Mouse (Mus musculus) heart, postnatal 4 days (tissue): Measurements from ENCODE around the gene Fgf7. TPM values are rescaled to one million over a fixed set of nuclear protein-coding genes. Genes with fewer than 3 reads are reported as not detected.
A peak's percentile ranks its signal among the peaks of the same experiment; 100 is the strongest.

Experiments used
- DNase-seq: peaks from one replicate; pipeline ENCODE4 v3.0.0; 2021
- total RNA-seq, 2 experiments: library from RNA; stranded (reverse); gene quantifications; 2 replicates each; pipeline ENCODE4 v1.2.3; 2021

The Fgf7 gene
- under 1 TPM; 0.55 to 0.59 TPM for total RNA-seq

DNA sequence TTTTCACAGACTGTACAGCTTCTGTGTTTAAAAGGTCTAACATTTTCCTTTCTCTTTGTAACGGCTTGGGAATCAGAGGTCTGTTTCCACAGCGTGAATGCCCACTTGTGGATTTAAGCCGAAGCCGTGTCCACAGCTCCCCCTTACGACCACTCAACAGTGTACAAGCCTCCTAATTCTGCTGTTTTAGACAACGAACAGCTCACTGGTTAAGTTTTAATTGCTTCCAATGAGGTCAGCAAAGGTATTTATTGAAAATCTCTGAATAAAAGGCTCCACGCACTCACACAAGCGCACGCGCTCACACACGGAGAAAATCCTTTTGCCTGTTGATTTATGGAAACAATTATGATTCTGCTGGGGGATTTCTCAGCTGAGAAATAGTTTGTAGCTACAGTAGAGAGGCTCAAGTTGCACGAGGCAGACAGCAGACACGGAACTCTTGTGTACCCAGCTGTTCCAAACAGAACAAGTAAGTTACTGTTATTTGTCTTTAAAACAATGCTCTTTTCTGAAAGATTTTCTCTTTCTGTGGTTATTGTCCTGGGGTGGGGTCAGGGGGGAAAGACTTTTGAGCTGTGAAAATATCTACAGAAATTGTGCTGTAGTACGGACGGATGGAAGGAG lies at the start of gene Fgf7:
TSS of gene Fgf7 (plus strand) at position 280 of the 627 bp plus-strand sequence.
- DNase-seq = peak; percentile 14

GRCm38 (mm10) chr2:126002291-126002690 lies 32.2 kb upstream of the Fgf7 start:
- no peak for DNase-seq

DNA sequence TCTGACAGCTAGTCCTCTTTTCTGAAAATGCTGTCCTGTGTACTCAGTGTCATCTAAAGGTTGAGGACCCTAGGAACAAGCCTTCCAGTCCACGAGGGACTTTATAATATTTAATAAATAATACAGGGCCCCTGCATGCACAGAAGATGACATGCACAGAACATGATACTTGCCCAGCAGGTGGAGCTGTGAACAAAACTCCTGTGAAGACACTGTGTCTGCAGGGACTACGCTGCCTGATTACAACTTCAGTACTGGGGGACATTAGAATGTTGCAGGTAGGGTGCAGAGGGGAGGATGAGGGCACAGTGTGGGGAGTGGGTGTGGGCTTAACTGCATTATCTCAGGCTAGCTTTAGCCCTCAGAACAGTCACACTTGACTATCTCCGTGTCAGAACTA lies 28.4 kb upstream of the Fgf7 start:
- peak; percentile 71 for DNase-seq

DNA sequence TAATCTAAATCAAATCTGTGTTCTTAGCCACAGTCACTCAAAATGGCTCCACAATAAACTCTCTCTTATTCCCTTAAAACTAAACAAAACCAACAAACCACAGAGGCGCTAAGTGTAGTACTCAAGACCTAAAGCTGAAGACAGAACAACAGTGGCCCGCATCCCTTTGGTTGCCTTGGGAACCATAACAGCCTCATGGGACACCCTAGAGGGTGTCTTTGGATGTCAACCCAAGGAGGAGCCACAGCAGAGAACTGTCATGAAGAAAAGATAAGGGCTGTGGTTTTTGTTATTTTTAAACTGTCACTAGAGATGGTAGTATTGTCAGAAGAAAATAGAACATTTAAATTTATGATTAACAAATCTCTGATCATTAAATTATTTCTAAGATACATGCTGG lies 27.7 kb upstream of the Fgf7 start:
- no peak for DNase-seq

- DNase-seq = no peak
These were observed 19.3 kb upstream of the Fgf7 start for GRCm38 (mm10) chr2:126014989-126015710.

DNA sequence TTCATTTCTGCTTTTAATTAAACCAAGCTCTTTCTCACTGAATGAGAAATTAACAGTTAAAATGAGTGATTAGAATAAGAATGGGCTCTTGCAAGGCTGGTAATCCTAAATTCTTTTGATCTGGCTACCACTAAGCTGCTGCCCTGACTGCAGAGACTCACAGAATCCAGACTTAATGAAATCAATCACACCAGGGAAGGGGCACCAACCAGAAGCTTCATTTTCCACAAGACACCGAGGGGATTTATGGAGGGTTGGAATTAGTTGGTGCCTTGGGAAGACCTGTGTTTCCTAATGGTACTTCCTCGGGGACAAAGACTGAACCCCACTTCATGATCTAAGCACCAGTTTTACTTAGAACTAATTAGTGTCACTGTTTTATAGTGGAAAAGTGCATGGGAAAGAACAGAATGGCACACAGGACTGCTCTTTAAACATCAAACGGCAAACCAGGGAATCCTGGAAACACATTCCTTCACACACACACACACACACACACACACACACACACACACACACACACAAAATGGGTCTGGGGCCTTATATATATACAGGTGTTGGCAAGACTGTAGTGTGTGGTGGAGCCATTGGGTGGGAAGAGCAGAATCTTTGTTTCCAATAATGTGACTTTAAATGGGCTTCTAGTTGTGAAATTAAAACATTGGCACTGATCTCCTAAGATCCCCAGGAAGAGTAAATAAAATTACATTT lies 18.5 kb upstream of the Fgf7 start:
- no peak for DNase-seq

- no peak for DNase-seq
These were observed 3.1 kb upstream of the Fgf7 start for GRCm38 (mm10) chr2:126031186-126031900.

DNA sequence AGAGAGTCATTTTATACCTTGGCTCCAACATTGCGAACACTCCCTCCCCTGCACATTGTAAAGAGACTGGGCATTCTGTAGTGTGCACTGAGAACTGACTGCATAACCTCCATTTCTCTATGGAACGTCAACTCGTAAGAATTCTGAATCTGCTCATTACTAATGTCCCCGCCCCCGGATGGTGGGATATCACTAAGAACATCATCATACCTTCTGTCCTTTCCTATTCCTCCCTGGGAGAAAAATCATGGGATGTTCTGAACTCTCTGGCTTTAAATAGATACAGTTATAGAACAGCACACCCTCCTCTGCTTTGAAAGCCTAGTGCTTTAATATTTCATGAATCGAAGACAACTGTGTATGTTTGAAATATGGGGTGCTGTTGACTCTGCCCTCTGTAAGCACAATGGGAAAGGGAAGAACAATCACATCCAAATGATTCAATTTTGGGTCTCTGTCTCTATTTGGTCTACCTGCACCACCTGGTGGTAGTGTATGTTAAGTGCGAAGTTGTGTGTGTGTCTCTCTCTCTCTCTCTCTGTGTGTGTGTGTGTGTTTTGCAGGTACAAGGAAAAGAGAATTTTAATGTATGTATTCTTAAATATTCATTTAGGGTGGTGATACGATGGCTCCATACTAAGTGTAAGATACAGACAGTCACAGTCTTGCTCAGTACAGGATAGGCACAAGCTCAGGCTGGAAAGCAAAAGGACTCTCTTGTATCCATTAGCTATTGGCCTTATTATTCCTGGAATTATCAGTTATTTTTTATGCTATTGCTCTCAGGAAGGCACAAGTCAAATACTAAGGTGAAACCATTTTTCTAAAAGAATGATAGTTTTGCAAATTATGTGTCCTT lies 1.1 kb upstream of the Fgf7 start:
- DNase-seq = peak; percentile 27

GRCm38 (mm10) chr2:126035013-126035770 lies 734 bp downstream of the Fgf7 start:
- no peak for DNase-seq

- no peak for DNase-seq
These were observed 1.7 kb downstream of the Fgf7 start for GRCm38 (mm10) chr2:126036121-126036520.

DNA sequence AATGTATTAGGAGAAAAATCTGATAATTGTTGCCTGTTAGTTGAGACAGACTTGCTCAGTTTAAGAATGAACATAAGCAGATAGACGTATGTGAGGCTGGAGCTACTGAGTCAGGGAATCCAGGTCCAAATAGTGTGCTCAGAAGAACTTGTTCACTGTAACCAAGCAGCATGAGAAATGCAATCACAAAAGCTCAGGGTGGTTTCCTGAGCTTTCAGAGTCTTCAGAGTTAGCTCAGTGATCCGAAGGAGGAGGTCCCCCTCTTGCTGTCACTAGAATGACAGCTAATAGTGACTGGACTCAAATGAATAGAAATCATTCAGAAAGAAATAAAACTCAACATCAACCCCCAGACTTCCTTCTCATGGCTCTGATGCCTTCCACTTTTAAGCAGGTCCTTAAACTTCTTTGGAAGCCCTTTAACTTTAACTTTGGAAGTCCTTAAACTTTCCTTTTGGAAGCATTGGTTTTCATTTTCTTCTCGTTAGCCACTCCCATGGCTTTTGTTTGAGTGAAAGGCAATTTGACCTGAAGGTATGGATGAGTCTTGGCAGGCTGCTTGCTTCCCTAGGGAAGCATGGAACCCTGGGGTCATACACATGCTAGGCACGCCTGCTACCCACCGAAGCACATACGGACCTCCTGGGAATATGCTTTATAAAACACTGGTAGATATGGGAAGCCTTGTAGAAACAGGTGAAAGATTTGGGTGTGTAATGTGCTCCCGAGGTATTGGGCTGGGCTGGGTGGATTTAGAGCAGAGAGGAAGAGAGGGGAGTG lies 4.0 kb downstream of the Fgf7 start:
- no peak for DNase-seq

DNA sequence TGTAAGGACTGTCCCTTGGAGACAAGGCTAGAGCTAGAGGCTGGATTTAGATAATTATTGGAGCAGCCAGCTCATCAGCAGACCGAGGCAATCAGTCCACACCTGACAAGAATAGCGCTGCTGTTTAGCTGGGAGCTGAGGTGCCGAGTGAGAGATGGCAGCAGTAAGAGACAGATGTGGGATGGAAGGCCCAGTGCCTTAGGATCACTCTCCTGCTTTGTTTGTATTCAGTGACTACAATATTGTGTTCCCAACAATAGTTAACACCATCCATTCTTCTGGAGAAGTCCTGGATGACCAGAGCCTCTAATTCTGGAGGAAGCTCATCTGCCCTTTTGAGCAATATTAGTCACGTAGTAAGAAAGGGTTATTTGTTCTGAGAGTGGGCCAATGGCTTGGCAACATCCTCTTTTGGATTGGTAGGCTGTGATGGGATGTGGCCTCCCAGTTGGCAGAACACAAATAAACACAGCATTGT lies 5.0 kb downstream of the Fgf7 start:
- peak; percentile 14 for DNase-seq

DNA sequence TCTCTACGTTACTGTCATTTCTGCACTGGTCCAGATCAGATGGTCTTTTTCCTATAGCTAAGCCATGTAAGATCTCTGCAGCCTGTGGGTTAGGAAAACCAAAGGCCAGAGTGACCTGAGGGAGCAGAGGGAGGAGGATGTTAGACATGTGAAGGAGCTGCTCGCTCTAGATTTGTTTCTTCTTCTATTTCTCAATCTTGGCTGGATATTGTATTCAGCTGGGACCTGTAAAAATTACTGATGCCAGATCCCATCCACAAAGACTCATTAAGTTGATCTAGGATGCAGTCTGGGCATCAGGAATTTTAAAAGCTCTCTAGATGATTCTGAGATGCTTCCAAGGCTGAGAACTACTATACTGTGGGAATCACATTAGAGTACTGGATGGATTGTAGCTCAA lies 6.2 kb downstream of the Fgf7 start:
- DNase-seq = no peak

DNA sequence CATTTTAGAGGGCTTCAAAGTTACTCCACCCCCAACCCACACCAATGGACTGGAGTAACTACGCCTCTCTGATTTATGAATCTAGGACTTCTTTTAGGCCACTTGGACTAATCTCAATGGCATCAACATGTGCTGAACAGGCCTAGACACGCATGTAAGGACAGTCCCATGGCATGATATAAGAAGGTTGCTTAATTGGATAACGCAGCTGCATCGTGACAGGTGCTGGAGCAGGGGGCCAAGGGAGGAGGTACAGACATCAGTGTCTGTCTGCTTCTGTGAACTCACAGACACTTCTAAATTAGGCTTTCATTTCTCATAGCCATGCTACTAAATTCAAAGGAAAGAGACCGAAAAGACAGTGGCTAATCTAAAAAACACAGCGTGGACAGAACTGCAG lies 6.8 kb downstream of the Fgf7 start:
- no peak for DNase-seq

GRCm38 (mm10) chr2:126042674-126043073 lies 8.2 kb downstream of the Fgf7 start:
- no peak for DNase-seq

GRCm38 (mm10) chr2:126045621-126046020 lies 11.2 kb downstream of the Fgf7 start:
- no peak for DNase-seq

GRCm38 (mm10) chr2:126052749-126053557 lies 18.5 kb downstream of the Fgf7 start:
- no peak for DNase-seq

- no peak for DNase-seq
These were observed 19.2 kb downstream of the Fgf7 start for GRCm38 (mm10) chr2:126053657-126054056.

DNA sequence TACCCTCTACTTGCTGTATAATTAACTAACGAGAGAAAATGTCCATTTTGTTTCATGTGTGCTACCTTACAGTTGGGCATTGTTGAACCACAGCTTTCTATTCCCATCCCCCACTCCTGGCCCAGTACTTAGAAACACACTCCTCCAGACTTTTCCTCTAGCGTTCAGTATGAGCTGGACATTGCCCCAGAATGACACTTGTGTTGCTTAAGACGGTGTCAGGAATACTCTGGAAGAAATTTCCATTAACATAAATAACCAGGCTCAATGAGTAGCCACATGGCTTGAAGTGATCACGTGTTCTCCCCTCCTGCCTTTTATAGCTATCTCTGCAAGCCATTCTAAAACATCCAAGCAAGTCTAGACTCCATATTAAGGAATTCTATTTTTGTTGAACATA lies 26.1 kb downstream of the Fgf7 start:
- DNase-seq = no peak
